Mouse (Mus musculus) neural tube, embryonic 13.5 days (tissue): ENCODE data around the gene Dnajc7. TPM values are rescaled to one million over a fixed set of nuclear protein-coding genes. Genes with fewer than 3 reads are reported as not detected.
"Not testable (repeated sequence)": the region's sequence is repeated elsewhere in the genome, so short reads cannot be mapped to it uniquely, and the experiment has no call there.

ENCODE experiments used
- ATAC-seq: fragments of 200-750 bp; cut with Nextera tagmentation; 2 replicates; pipeline ENCODE4 v1.8.0; 2017; ENCODE audit warnings: low read depth, mild to moderate bottlenecking, moderate TSS enrichment, moderate library complexity
- H3K27ac ChIP-seq: fragments of 300-500 bp; sonication (generic); replicated peaks from 2 replicates; pipeline ENCODE4 v1.5.1; 2015; ENCODE audit warnings: moderate library complexity, mild to moderate bottlenecking, inconsistent platforms
- H3K27me3 ChIP-seq: fragments of 300-500 bp; sonication (generic); 2 replicates; pipeline ENCODE4 v1.6.1; 2015; ENCODE audit warnings: mild to moderate bottlenecking, inconsistent platforms
- H3K36me3 ChIP-seq: fragments of 300-500 bp; sonication (generic); 2 replicates; pipeline ENCODE4 v1.6.1; 2015; ENCODE audit warnings: mild to moderate bottlenecking, inconsistent platforms
- H3K4me1 ChIP-seq: fragments of 300-500 bp; sonication (generic); replicated peaks from 2 replicates; pipeline ENCODE4 v1.6.1; 2015; ENCODE audit warnings: inconsistent platforms
- H3K4me2 ChIP-seq: fragments of 300-500 bp; sonication (generic); 2 replicates; pipeline ENCODE4 v1.6.1; 2015; ENCODE audit warnings: inconsistent platforms, mild to moderate bottlenecking, moderate library complexity
- H3K4me3 ChIP-seq: fragments of 300-500 bp; sonication (generic); 2 replicates; pipeline ENCODE4 v1.5.1; 2015; ENCODE audit warnings: mild to moderate bottlenecking, inconsistent platforms
- H3K9ac ChIP-seq: fragments of 300-500 bp; sonication (generic); 2 replicates; pipeline ENCODE4 v1.6.1; 2015; ENCODE audit warnings: moderate library complexity, mild to moderate bottlenecking, inconsistent platforms
- H3K9me3 ChIP-seq: fragments of 300-500 bp; sonication (generic); 2 replicates; pipeline ENCODE4 v1.6.1; 2016; ENCODE audit warnings: inconsistent platforms
- WGBS: fragments of 180-500 bp; shearing (Covaris S2); methylation state at CpG from one replicate; pipeline ENCODE4 v1.1.7; 2015; 5-methylcytosine and 5-hydroxymethylcytosine counted together
- polyA plus RNA-seq: library from polyadenylated mRNA; unstranded; fragments of >200 nt; fragmentation: Nextera tagmentation; extraction: Ambion mirVana; gene quantifications from 2 replicates; pipeline ENCODE4 v1.2.1, GENCODE M21; 2015

Dnajc7 gene
- polyA plus RNA-seq, 1 experiment from 2014 or later, result 304 TPM

DNA sequence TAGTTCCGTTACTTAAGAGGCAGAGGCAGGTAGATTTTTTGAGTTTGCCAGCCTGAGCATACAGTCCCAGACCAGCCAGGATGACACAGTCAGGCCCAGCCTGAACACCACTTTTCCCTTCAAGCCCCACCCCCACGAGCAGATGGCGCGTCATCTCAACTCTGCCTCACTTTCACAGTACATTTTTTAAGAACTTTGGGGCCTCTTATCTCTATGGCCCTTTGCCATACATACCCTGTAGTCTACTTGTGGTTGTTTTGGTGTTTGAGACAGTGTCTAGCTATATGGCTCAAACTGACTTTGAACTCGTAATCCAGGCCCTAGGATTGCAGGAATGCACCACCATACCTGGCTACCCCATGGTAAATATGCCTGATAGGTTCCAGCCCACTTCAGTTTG is 8.1 kb upstream of the Dnajc7 start:
- Histone ChIP-seq H3K4me2 (no peak overlapping the region), H3K4me3 (no peak overlapping the region), H3K36me3 (peaks cover 32% of the 10 kb centered on the region), H3K9me3 (no peaks in the 10 kb centered on the region), H3K4me1 (peaks cover 32% of the 10 kb centered on the region), H3K9ac (0 out of 2 replicates have a peak overlapping the region, but pooled peaks have one; percentile 57), H3K27ac (peak overlapping the region; percentile 68), H3K27me3 (peaks cover 6% of the 10 kb centered on the region; the same call in 1 of the 2 replicates)
- WGBS, result 87% methylated on average over 5 of the region's 5 CpGs
- ATAC-seq, result no peak

DNA sequence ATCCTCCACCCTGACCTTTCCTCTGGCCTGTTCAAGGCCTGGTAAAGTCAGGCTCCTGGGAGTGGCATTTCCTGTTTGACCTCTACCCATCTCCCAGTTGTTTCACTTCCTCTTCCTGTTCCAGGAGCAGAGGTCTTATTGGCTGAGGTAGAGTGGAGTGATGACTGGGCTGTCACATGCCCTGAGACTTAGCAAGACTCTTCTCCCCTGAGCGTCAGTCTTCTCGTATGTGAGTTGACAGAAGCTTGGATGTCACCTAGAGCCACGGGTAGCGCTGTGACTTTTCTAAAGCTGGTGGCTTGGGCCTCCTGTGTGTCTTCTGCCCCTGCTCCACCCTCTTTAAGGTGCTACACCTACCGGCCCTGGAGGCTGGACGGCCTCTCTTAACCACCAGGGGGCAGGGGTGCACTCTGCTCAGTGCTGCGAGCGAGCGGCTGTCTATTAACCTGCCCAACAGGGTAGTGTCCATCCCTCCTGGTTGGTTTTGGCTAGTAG is 6.8 kb upstream of the Dnajc7 start:
- H3K4me3 ChIP-seq, result no peak overlapping the region
- H3K27ac ChIP-seq, result no peak overlapping the region
- H3K9me3 ChIP-seq, result no peaks in the 10 kb centered on the region
- H3K27me3 ChIP-seq, result no peaks in the 10 kb centered on the region; the same call in 1 of the 2 replicates
- 25% methylated on average over 9 of the region's 9 CpGs for WGBS
- H3K9ac ChIP-seq, result no peak overlapping the region
- peaks cover 32% of the 10 kb centered on the region for H3K4me1 ChIP-seq
- no peak for ATAC-seq
- no peak overlapping the region for H3K4me2 ChIP-seq
- peaks cover 32% of the 10 kb centered on the region for H3K36me3 ChIP-seq

GRCm38 (mm10) chr11:100625754-100626700 is 6.1 kb upstream of the Dnajc7 start:
- H3K27me3 ChIP-seq, result no peaks in the 10 kb centered on the region; the same call in 1 of the 2 replicates
- ATAC-seq, result no peak
- no peak overlapping the region for H3K4me3 ChIP-seq
- no peaks in the 10 kb centered on the region for H3K9me3 ChIP-seq
- H3K27ac ChIP-seq, result no peak overlapping the region
- 94% methylated on average over 23 of the region's 23 CpGs for WGBS
- peaks cover 32% of the 10 kb centered on the region for H3K4me1 ChIP-seq
- H3K36me3 ChIP-seq, result peaks cover 32% of the 10 kb centered on the region
- H3K9ac ChIP-seq, result no peak overlapping the region
- no peak overlapping the region for H3K4me2 ChIP-seq

GRCm38 (mm10) chr11:100623867-100624266 is 3.9 kb upstream of the Dnajc7 start:
- H3K36me3 ChIP-seq, result peaks cover 32% of the 10 kb centered on the region
- H3K27ac ChIP-seq, result 0 out of 2 replicates have a peak overlapping the region, but pooled peaks have one; percentile 6
- H3K27me3 ChIP-seq, result no peaks in the 10 kb centered on the region
- H3K4me2 ChIP-seq, result peak overlapping the region; percentile 66
- H3K4me1 ChIP-seq, result peaks cover 32% of the 10 kb centered on the region
- H3K9me3 ChIP-seq, result no peaks in the 10 kb centered on the region
- no peak for ATAC-seq
- WGBS, result 56% methylated on average over 5 of the region's 5 CpGs
- peak overlapping the region; percentile 65 for H3K4me3 ChIP-seq
- peak overlapping the region; percentile 89 for H3K9ac ChIP-seq

DNA sequence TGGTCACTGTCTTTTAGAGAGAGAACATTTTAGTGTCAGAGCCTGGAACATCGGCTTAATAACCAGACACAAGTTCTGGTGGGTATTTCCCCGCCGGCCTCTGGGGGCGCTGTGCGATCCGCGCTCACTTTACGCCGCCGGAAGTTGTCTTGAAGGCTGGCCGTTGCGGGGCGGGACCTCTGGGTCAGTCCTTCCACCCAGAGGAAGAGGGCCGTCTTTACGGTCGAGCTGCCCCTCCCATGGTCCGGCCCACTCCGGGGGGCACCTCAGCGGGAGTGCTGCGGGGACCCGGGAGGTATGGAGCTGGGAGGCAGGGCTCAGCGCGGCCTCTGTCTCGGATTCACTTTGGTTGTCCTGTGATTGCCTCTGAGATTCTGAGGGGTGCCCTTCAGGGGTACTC is 2.7 kb upstream of the Dnajc7 start:
- peak overlapping the region; percentile 89 for H3K9ac ChIP-seq
- H3K27me3 ChIP-seq, result no peaks in the 10 kb centered on the region
- peak; percentile 34; the same call in 1 of the 2 replicates for ATAC-seq
- no peaks in the 10 kb centered on the region for H3K9me3 ChIP-seq
- peaks cover 32% of the 10 kb centered on the region for H3K36me3 ChIP-seq
- H3K4me3 ChIP-seq, result peak overlapping the region; percentile 65
- H3K27ac ChIP-seq, result peak overlapping the region; percentile 87
- WGBS, result under 1% methylated on average over 24 of the region's 24 CpGs
- H3K4me1 ChIP-seq, result peaks cover 33% of the 10 kb centered on the region
- peak overlapping the region; percentile 66 for H3K4me2 ChIP-seq

GRCm38 (mm10) chr11:100619485-100619975 is 438 bp downstream of the Dnajc7 start:
- peaks cover 6% of the 10 kb centered on the region for H3K36me3 ChIP-seq
- H3K4me3 ChIP-seq, result peak overlapping the region; percentile 79
- no peaks in the 10 kb centered on the region for H3K27me3 ChIP-seq
- peaks cover 44% of the 10 kb centered on the region for H3K4me1 ChIP-seq
- H3K27ac ChIP-seq, result peak overlapping the region; percentile 96
- peak overlapping the region; percentile 83 for H3K4me2 ChIP-seq
- H3K9me3 ChIP-seq, result no peaks in the 10 kb centered on the region
- ATAC-seq, result peak; percentile 97
- under 1% methylated on average over 40 of the region's 40 CpGs for WGBS
- H3K9ac ChIP-seq, result peak overlapping the region; percentile 91

- peak; percentile 68 for ATAC-seq
These were observed 1.0 kb downstream of the Dnajc7 start, which contains the start of gene Nkiras2 for GRCm38 (mm10) chr11:100618761-100619484. Gene Nkiras2, plus strand, starts transcription at chr11:100619244.

DNA sequence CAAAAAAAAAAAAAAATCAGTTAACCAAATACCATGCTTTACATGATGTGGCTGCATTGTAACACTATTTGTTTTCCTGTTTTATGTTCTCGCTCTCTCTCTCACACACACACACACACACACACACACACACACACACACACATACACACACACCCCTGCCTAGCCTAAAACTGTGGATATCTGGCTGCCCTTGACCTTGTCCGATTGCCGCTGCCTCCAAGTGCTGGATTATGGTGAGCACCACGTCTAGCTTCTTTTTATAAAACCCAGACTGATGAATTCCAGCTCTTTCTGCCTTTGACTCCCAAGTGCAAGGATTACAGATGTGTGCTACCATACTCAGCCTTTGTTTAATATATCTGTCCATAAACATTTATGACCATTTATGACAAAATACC is 2.5 kb downstream of the Dnajc7 start:
- Histone ChIP-seq H3K4me1 (peaks cover 35% of the 10 kb centered on the region), H3K4me3 (peak overlapping the region; percentile 79; the same call in 1 of the 2 replicates), H3K9ac (peak overlapping the region; percentile 91; the same call in 1 of the 2 replicates), H3K9me3 (no peaks in the 10 kb centered on the region), H3K4me2 (peak overlapping the region; percentile 83), H3K27ac (no peak overlapping the region), H3K27me3 (no peaks in the 10 kb centered on the region), H3K36me3 (peaks cover 5% of the 10 kb centered on the region; the same call in 1 of the 2 replicates)
- WGBS, result 93% methylated on average over 4 of the region's 4 CpGs
- no peak for ATAC-seq

More at GRCm38 (mm10) chr11:100618761-100619484, 1.0 kb downstream of the Dnajc7 start, which contains the start of gene Nkiras2:
- Histone ChIP-seq H3K9ac (peak within 1 kb of the TSS; percentile 91), H3K4me2 (peak within 1 kb of the TSS; percentile 83), H3K36me3 (peaks cover 5% of the 10 kb centered on the region; the same call in 1 of the 2 replicates), H3K9me3 (no peaks in the 10 kb centered on the region), H3K27me3 (no peaks in the 10 kb centered on the region), H3K27ac (peak within 1 kb of the TSS; percentile 96), H3K4me1 (peaks cover 38% of the 10 kb centered on the region), H3K4me3 (peak within 1 kb of the TSS; percentile 79)
- WGBS, result 1% methylated on average over 36 of the region's 36 CpGs

- not testable (repeated sequence) for H3K9ac ChIP-seq, ATAC-seq, H3K27ac ChIP-seq, H3K9me3 ChIP-seq, H3K4me2 ChIP-seq, H3K36me3 ChIP-seq, H3K4me3 ChIP-seq, H3K27me3 ChIP-seq
- H3K4me1 ChIP-seq, result peaks cover 38% of the 10 kb centered on the region
- WGBS, result 93% methylated on average over 7 of the region's 7 CpGs
These were observed 3.1 kb downstream of the Dnajc7 start for GRCm38 (mm10) chr11:100616836-100617235.

- peaks cover 12% of the 10 kb centered on the region for H3K36me3 ChIP-seq
These were observed 3.6 kb downstream of the Dnajc7 start for GRCm38 (mm10) chr11:100616332-100616731.

GRCm38 (mm10) chr11:100613241-100613640 is 6.7 kb downstream of the Dnajc7 start:
- Histone ChIP-seq H3K9ac (no peak overlapping the region), H3K4me1 (peaks cover 49% of the 10 kb centered on the region), H3K36me3 (peaks cover 16% of the 10 kb centered on the region), H3K27ac (no peak overlapping the region), H3K4me2 (no peak overlapping the region), H3K27me3 (no peaks in the 10 kb centered on the region), H3K4me3 (no peak overlapping the region), H3K9me3 (no peaks in the 10 kb centered on the region)
- no peak for ATAC-seq
- 92% methylated on average over 3 of the region's 3 CpGs for WGBS

More at GRCm38 (mm10) chr11:100616332-100616731, 3.6 kb downstream of the Dnajc7 start:
- 85% methylated on average over 5 of the region's 5 CpGs for WGBS
- no peaks in the 10 kb centered on the region for H3K9me3 ChIP-seq
- ATAC-seq, result no peak
- peaks cover 38% of the 10 kb centered on the region for H3K4me1 ChIP-seq
- H3K27me3 ChIP-seq, result no peaks in the 10 kb centered on the region
- H3K9ac ChIP-seq, result no peak overlapping the region
- no peak overlapping the region for H3K27ac ChIP-seq
- H3K4me3 ChIP-seq, result no peak overlapping the region
- H3K4me2 ChIP-seq, result no peak overlapping the region
